Mouse (Mus musculus) skeletal muscle tissue, adult 2 months (tissue): Measurements from ENCODE around the gene Igfbp6.
A peak's percentile ranks its signal among the peaks of the same experiment; 100 is the strongest.

Source experiments
- DNase-seq: peaks from one replicate; pipeline ENCODE4 v3.0.0-alpha.2; 2012; ENCODE audit warnings: low read depth, low spot score

The Igfbp6 gene

GRCm38 (mm10) chr15:102144274-102144711 lies at the start of gene Igfbp6:
Gene Igfbp6, plus strand, starts transcription at chr15:102144362.
- DNase-seq: peak; percentile 57

DNA sequence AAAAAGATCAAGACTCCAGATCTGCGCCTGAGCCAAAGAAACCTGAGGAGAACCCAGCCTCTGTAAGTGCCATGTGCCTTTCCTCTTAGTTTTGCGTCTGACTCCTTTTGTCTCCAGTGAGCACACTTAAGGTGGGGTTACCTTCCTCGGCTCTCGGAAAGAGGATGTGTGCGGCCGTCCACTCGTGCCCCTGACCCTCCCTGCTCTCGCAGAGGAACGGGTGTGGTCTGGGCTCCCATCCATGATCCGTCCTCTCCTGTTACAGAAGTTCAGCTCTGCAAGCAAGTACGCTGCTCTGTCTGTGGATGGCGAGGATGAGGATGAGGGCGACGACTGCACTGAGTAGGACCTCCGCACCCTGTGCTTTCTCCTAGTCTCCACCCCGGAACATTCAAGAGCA lies 49.2 kb upstream of the Igfbp6 start:
- no peak for DNase-seq

DNA sequence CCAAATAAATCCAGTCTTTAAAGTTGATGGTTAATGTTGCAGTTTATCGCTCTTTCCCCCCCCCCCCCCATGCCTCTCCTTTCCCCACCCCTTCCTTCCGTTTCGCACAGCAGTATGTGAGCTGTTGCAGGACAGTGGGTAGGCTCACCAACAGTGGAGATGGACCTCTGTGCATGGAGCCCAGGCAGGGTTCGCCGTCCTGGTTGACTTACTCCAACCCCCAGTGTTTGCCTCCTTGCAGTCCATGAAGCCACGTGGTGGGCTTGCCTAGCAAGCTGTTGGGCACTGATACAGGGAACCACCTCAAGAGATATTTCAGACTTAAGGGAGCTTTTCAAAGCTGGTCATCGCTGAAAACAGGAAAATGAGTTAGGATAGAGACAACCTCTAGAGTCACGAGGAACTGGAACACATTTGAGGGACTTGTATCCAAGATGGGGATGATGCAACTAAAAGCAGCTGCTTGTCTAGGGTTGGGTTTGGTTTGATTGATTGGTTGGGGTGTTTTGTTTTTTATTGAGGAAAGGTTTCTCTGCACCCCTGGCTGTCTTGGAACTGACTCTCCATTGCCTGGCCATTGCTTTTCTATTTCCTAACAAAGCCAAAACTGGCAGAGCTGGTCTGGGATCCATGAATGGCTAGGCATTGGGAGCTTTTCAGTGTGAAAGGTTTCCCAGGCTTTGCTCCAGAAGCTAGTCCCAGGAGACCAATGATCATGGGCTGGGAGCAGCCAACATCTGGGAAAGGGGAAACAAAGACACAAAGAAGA lies 46.8 kb upstream of the Igfbp6 start:
- no peak for DNase-seq

DNA sequence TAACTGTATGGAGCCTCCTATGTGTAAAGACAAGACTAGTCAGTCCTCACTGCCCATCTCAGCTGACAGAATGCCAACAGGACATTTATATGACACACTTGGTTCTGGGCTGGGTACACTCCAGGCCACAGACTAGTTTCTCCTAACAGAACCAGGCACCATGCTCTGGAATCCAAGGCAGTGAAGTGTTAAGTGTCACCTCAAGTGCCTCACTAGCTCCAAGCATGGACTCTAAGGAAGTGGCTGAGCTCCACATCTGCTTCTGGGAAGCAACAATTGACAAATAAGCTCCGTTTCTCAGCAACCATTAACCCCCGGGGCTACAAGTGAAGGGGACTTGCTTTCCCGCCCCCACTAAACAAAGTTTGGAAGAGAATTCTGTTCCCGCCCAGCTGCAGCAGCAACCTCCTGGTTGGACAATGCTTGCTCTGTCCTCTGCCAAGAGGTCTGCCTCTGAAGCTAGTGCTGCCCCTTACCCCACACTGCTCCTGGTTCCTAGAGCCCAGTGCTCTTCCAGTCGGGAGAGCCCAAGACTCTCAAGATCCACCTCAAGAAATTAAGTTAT lies 46.1 kb upstream of the Igfbp6 start:
- DNase-seq: peak; percentile 74

- DNase-seq: no peak
Observed at GRCm38 (mm10) chr15:102099260-102099659, 44.9 kb upstream of the Igfbp6 start.

- no peak for DNase-seq
Observed at GRCm38 (mm10) chr15:102099771-102100160, 44.4 kb upstream of the Igfbp6 start.

GRCm38 (mm10) chr15:102100161-102100981 lies 43.8 kb upstream of the Igfbp6 start, which contains the start of gene Tns2:
Gene Tns2, plus strand, starts transcription at chr15:102100413.
- DNase-seq: peak; percentile 81

GRCm38 (mm10) chr15:102100996-102101671 lies 43.0 kb upstream of the Igfbp6 start:
- DNase-seq: no peak

DNA sequence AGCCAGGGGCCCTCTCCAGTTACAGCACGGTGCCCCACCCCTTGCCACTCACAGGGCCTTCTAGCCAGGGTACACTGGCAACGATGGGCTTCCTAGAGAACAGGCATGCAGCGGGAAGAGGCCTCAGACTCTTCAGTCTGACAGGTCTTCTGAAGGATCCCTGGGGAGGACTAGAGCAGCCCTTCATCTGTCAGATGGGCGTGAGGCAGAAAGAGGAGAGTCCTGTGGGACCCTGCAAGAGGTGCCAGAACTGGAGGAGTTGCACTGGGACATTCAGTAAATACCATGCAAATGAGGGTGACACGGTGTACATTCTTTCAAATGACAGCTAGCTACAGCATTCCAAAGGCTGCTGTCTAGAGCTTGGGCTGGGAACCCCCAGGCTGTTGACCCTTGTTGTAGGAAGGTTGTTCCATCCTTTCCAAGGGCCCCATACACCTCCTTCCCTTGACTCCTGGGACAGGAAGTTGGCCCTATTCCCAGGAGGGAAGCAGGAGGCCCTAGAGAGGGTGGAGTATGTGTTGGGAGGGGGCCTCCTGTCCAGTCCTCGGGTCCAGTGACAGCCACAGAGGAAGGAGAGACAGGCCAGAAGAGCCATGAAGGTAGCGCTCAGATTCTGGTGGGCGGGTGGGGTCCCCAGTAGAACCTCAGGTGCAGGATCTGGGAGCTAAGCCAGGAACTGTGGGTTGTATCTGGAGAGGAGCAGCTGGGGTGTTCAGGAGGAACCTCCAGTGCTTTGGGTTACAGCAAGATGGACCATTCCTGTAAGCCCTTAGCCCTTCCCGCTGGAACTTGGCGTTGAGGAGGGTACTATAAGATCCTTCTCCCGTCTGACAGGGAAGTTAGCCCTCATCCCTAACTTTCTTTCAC lies 42.3 kb upstream of the Igfbp6 start:
- DNase-seq: no peak

GRCm38 (mm10) chr15:102102548-102103121 lies 41.5 kb upstream of the Igfbp6 start:
- peak; percentile 89 for DNase-seq

DNA sequence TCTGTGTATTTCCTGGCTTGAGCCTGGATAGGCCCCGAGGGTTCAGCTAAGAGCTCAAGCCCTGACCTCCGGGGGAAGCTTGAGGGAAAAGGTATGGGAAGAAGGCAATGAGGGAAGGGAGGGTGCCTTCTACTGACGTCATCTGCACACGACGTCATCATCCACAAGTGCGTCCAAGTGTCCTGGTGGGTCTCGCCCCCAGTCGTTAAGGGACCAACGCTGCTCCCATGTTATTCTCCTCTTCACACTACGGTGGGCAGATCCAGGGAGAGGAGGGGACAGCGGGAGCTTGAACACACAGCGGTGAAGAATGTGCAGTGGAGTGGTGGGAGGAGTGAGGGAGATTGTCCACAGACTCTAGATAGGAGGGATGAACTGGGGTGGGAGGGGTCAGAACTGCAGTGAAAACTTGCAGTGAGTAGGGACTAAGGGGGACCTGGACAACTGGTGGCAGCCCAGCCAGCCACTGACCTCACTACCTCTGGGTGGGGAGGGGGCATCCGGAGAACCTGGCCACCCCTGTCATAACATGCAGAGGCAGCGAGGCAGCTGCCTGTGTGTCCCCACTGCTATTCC lies 40.7 kb upstream of the Igfbp6 start:
- peak; percentile 80 for DNase-seq

DNA sequence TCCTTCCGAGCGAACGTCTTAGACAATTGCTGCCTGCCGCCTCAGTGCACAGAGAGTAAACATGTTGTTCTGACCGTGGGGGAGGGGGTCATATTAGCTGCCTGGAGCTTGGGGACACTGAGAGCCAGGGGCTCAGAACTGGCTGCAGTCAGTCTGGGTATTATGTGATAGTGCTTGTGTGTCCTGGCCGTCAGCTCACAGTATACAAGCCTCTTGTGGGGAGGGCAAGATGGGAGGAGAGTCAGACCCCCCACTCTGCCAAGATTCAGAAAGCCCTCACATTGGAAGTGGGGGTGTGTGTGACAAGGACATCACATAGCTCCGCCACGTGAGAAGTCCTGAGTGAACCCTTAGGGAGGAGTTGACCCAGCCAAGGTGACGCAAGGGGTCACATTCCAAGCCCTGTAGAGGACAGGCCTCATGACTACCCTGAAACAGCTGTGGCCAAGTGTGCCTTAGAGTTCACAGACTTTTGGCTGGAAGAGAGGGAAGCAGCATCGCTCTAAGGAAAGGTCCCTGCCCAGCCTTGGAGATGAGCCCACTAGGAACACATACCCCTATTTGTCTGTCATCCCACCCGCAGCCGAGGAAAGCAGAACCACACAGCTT lies 40.1 kb upstream of the Igfbp6 start:
- DNase-seq: peak; percentile 99

- peak; percentile 93 for DNase-seq
Observed at GRCm38 (mm10) chr15:102105360-102105759, 38.8 kb upstream of the Igfbp6 start.

DNA sequence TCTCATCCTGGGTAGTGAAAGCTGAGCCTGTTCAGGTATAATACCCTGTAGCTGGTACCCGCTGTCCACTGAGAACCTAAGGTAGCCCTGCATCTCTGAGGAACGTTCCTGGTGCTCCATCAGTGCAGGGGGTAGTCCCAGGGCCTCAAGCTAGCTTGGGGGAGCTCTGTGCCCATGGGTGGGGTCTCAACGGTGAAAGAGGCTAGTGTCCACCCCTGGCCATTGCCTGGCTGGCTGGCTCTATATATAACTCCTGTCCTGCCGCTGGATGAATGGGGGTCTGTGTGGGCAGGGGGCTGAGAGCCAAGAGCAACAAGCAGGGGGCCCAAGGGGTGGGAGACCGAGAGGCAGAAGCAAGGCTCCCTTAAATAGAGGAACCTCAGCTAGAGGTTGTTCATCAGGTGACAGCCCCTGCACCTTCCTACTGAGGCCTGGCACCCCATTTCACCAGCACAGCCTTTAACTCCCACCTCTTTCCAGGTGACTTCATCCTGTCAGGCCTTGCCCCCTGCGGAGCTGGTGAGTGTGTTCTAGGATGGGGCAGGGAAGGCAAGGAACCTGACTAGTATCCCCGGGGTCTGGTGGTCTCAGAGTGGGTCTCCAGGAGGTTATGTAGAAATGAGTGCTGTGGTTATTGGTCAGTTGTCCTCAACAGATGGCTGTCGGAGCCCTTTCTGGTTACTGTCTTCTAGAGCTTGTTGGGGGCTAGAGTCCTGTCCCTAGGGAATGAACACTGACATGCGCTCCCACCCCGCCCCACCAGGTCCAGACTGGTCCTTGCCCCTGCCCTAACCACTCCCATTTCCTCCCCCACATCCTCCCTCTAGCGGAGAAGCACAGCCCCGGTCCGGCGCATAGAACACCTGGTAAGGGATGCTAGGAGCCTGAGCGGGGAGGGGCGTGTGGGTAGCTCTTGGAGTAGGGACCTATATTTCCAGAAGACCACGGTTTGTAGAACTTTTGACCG lies 38.1 kb upstream of the Igfbp6 start:
- DNase-seq: no peak

- no peak for DNase-seq
Observed at GRCm38 (mm10) chr15:102106754-102107456, 37.3 kb upstream of the Igfbp6 start.

DNA sequence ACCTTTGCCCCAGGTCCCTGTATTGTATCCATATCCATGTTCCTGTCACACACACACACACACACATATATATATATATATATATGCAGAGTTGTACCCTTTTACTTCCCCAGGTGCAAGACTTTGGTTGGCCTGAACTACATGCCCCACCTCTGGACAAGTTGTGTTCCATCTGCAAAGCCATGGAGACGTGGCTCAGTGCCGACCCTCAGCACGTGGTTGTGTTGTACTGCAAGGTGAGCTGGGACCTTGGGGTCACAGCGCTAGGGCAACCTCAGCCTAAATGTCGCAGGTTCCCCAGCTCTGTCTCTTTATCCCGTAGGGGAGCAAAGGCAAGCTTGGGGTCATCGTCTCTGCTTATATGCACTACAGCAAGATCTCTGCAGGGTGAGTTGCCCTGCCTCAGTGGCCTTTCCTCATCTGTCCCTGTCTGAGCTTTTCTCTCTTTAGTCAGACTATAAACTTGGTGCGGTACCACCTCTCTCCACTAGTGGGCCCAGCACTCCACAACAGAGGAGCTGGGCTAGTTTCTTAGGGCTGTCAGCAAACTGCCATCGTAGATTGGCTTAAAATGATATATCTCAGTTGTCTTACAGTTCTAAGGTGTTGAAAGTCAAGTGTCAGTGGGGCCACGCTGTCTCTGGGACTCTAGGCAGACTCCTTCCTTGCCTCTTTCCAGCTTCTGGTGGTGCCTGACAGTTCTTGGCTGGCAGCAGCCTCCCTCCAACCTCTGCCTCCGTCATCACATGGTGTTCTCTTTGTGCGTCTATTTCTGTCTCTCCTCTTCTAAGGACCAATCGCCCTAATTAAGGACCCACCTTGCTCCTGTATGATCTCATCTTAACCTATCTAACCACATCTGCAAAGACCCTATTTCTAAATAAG lies 36.2 kb upstream of the Igfbp6 start:
- DNase-seq: no peak
